Mouse (Mus musculus): ENCODE data around the gene 3110040M04Rik. TPM values are rescaled to one million over a fixed set of nuclear protein-coding genes. Genes with fewer than 3 reads are reported as not detected.
"Not testable (repeated sequence)": the region's sequence is repeated elsewhere in the genome, so short reads cannot be mapped to it uniquely, and the experiment has no call there.

Gene 3110040M04Rik
- not detected for polyA plus RNA-seq (2017; shearing (Covaris generic))

DNA sequence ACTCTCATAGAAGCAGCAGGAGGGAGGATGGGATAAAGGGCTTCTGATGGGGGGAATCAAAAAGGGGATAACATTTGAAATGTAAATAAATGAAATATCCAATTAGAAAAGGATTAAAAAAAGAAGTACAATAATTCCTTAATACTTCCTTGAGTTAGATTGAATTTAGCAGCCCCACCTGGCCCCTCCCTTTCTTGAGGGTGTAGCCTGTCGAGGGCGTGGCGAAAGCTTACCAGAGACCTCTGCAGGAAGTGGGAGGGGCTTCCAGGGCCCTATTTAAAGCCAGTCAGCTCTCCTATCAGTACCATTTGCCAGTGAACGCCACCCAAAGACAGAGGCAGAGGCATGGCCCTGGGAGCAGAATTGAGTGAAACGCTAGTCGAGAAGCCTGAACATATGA lies at the start of gene 3110040M04Rik:
Gene 3110040M04Rik, plus strand, starts transcription at position 304 of the 400 bp plus-strand sequence.
- not testable (repeated sequence) for ATAC-seq

DNA sequence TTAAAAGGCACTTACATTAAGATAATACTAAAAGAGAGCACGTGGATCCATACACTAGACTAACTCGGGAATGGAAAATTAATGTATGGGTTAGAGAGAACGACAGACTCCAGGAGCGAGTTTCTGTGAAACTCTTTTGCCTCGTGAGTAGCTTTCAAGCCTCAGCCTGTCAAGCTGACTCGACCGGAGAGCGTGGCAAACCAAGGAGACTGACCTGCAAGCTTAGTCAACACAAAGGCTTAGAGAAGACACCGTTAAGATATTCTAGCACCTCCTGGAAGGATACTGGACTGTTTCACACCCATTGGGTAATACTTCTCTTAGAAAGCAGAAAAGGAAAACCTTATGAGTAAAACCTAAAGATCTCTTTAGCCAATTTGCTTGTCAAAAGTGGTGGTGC lies 49.8 kb upstream of the 3110040M04Rik start:
- not testable (repeated sequence) for ATAC-seq

DNA sequence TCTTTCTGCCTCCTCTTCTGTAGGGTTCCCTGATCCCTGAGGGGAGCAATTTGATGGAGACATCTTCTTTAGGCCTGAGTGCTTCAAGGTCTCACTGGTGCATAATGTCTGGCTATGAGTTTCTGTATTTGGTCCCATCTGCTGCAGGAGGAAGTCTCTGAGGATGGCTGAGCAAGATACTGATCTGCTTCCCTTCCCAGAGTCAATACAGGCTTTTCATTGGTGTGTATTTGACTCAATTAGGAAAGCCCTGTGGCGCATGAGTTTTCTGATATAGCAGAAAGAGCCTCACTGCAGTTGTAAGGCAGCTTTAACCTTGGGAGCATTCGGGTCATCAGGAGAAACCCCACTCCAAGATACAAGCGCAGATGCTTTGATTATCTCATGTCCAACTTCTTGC lies 47.8 kb upstream of the 3110040M04Rik start:
- no peak for ATAC-seq

DNA sequence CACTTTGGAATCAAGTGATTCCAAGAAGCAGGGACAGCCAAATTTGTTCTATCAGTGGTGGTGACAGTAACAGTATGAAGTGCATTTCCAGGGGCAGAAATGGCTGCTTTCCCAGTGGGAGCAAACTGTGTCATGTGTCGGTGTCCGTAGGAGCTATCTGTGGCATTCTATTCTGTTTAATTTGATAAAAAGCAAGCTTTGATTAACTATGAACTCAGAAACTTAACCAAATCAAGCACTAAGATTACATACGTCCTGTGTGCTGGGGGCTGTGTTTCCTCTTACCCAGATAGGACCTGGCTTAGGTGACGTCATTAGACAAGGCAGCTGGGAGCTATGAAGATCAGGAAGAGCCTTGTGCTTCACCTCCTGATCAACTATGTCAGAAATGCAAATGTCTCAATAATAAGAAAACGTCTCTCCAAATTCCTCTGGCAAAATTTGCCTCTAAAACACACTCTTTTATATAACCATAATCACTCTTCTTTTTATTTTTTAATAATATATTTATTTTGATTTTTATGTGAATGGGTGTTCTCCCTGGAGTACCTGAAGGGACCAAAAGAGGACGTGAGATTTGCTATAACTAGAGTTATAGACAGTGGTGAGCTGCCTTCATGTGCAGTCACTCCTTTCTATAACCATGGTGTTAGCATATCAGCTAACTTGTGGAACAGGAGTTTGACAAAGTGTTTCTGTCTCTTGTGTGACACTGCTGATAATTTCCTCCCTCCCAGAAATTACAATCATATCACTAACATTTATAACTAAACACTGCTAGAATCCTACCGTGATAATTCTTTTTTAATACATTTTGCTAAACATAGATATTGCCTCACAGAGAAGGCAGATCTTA lies 46.9 kb upstream of the 3110040M04Rik start:
- ATAC-seq, result no peak

DNA sequence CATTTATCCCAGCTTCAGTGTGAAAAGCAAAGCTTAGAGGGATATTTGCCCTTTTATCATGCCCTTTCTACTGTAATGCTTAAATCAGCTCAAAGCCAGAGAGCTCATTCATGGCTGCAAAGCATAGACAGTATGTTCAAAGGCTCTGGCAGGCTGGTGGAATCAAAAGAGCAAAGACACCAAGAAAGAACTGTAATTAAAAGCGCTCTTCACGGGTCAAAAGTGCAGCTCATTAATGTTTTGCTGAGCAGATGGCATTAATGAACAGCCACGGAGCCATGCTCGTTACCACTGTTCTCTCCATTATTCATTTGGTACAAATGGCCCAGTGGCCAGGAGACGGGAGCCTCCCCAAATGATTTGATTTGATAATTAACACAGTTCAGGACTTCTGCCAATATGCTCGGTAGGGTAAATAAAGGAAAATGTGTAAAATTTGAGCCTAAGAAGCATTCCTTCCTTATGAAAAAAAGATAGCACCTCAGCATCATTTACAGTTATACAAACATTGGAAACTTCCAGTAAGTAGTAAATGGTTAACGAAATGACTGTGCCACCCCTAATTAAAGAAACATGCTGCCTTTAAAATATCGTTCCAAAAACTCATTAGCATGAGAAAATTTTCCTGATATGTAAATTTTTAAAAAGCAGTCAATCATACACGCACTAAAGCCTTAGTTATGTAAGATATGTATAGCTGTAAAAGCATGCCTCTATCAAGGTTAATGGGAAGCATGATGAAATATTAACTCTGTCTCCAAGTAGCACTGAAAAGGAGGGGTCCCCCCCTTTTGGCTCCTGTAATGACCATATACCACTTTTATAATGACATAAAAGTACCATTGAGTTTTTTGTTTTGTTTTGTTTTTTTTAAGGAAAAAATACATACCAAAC lies 45.7 kb upstream of the 3110040M04Rik start:
- no peak for ATAC-seq

DNA sequence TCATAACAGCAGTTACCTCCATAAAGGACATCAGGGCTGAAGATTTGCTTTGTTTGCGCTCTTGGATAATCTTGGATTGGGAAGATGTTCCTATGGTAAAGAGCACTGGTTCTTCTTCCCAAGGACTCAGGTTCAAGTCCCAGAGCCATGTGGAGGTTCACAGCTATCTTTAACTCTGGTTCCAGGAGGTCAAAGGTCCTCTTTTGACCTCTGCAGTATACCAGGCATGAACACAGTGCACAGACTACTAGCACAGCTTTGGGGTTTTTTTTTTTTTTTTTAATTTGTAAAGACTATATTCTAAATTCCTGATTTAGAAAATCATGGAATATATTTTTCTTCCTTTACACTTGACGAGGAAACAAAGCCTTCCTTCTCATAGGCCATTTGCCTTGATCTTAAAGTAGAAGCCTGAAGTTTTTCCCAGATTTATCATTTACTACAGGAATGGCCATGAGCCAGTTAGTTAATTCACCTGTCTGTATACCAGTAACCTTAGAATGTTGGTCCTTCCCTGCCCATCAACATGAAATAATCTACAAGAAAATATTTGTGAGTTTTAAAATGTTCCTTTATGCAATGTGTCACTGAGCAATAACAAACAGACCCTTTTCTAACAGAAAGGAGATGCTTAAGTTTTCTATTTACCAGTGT lies 44.9 kb upstream of the 3110040M04Rik start:
- ATAC-seq, result no peak

DNA sequence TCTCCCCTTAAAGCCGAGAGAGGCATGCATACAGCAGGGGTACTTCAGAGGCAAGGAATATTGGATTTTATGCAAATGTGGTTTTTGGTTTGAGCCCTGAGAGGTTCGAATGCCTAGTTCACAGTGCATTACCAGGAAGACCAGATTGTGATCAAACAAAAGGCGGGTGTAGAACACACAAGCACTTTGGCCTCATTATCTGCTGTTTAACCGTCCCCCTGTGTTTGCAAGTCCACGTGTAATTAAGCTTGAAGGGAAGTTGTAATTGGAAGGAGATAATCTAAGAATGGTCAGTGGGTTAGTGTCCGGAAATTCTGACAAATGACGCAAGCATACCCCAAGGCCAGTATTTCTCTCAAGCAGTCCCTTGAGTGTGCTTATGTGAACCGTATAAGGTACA lies 37.9 kb upstream of the 3110040M04Rik start:
- ATAC-seq, result no peak

DNA sequence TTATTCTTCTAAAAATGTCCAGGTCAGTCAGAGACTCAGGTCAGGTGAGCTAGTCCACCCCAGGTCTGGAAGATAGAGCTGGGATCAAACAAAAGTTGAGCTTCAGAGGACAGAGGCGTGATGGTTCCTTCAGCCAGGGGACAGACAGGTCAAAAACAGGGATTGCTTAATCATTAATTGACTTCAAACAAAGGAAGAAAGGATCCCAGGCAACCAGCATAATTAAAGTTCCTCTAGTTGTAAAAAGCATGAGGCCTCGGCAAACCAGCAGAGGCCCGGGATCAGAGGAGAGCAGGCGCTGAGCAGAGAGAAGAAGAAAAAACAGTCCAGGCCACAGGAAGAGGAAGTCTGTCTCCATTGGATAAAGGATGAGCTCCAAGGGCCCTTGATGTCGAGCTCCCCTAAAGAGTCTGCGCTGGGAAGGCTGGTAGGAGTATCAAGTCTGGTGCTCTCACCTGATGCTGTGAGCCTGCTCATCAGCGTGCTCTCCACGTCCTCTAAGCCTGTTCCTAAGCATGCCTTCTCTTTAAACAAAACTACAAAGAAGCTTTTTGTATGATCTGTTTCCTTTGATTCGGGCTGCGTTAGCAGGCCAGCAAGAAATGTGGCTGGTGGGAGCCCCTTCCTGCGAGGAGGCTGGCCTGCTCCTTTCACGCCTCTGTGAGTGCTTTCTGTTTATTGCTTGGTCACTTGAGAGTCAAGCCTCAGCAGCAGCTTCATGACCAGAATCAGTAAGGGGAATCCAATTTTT lies 36.4 kb upstream of the 3110040M04Rik start:
- no peak for ATAC-seq

DNA sequence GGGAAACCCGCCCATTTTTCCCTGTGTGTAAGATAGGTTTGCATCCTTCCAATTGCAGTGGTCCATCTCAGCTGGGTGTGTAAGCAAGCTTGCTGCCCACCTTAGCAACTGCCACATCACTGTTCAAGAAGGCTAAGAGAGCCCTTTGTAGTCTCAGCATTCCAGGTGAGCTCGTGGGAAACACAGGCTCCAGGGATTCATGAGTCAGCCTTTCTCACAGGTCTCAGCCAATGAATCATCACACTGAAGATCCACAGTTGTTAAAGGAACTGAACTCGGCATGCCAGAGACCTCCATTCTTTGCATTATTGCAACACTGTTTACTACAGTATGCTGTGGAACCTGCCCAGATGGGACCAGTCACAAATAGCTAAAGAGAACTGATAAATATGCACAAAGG lies 35.3 kb upstream of the 3110040M04Rik start:
- ATAC-seq, result no peak

DNA sequence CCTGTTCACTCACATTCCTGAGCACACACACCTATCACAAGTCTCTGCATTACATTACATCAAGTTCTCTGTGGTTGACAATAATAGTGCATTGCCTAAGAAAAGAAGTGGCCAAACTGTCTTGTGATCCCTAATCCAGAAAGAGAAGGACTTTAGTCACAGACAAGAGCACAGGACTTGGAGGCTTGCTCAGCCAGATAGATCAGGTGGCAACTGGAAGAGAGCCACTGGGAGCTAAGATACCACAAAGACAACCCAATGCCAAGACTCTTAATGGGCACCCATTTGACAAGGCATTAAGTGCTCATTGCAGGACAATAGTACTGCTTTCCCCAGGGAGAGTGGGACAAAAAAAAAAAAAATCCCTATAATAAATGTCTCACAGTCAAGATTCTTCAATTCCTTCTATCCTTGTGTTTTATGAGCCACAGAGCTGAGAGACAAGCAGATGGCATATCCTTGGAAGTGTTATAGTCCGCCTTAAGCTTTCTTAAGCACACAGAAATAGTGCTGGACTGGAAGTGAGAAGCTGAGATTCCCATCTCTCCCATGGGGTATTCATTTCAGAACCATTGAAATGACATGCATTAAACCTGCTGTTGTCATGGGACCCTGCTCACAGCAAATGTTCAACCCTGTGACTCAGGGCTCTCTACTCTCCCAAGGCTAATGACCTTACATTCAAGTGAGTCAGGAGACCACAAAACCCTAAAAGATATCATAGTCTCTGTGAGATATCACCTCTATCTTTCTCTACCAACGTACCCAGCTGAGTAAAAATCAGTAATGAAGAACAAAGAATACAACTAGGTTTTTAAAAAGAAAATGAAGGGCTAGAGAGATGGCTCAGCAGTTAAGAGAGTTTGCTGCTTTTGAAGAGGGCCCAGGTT lies 32.1 kb upstream of the 3110040M04Rik start:
- no peak for ATAC-seq

DNA sequence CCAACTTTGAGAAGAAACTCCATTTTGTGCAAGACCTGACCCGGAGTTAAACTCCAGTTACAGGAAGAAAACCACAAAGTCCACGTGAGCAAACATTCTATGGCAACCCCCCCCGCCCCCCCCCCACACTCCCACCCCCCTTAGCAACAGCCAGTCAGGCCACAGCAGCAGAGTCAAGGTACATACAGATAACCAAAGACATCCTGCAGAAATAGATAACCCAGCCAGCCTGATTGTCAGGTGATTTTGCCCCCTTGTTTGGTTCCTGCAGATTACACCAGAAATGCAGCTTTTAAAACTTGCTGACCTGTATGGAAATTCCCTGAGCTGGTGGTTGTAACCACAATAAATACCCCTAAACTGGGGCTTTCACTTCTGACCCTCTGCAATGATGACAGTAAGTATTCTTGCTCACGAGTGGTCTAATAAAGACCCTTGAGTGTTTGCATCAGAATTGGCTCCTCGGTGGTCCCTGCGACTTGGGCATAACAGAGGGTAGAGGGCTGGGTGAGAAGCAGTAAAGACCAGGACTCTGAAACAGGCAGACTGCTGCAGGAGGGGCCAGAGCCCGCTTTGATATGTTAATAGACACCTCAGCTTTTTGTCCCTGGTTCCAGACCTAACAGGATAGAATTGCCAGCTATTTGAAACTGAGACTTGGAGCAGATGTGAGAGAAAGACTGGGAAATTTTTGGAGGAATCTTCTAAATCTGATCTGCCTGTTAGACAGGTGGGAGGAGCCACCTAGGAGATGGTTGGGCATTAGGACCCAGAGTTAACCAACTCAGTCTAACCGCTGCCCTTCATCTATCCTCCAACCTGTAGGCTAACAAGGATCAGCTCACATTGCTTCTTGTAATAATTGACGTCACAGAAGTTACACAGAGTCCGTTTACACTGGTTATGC lies 26.6 kb upstream of the 3110040M04Rik start:
- peak; percentile 95 for ATAC-seq

DNA sequence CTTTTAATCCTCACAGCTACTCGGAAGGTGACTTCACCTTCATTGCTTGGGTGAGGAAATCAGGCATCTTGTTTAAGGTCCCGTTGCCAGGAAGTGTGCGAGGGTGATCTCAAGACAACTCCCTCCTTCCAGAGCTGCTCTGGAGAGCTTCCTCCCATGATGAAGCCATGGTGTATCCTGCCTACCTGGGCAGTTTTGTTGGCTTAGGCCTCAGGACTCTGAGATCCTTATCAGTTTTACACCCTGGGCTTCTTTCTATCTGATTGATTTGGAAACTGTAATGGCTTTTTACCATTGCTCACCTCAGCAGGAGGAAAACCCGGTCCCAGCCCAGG lies 26.0 kb upstream of the 3110040M04Rik start:
- no peak for ATAC-seq

DNA sequence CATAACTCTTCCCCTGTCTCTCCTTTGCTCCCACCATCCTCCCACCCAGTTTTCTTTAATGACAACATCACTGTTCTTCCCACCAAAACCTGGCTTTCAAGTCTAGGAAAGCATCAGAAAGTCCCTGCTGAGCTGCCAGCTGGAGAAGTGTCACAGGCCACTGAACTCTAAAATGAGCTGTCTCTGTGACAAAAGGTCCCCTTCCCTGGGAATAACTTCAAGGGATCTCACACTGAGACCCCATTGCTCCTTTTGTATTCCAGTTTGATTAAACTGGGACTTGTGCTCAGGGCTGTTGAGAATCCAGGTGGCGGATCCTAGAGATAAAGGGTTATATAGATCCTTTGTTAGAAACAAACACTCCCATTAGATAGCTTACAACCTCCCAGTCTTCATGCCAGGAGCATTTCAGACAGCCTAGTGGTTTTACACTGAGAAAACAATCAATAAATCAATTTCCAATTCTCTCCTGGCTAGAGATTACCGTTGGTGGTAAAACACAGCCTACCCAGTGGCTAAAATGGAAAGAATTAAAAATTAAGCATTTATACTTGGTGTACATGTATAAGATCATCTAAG lies 25.3 kb upstream of the 3110040M04Rik start:
- no peak for ATAC-seq

DNA sequence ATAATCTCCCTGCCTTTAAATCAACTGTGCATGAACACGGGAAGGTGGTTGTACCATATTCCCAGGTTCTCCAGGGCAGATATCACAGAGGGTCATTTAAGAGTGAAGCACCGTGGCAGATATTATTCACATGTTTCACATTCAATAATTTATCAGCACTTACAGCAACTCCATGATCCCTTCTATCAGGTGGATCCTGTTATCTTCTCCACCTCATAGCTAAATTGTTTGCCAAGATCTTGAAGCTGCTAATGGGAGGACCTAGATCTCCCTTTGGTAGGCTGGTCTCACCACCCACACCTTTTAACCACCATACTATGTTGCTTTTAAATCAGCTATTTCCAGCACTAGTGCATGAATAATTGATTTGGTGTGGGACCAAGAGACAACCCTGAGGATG lies 23.8 kb upstream of the 3110040M04Rik start:
- ATAC-seq, result no peak

DNA sequence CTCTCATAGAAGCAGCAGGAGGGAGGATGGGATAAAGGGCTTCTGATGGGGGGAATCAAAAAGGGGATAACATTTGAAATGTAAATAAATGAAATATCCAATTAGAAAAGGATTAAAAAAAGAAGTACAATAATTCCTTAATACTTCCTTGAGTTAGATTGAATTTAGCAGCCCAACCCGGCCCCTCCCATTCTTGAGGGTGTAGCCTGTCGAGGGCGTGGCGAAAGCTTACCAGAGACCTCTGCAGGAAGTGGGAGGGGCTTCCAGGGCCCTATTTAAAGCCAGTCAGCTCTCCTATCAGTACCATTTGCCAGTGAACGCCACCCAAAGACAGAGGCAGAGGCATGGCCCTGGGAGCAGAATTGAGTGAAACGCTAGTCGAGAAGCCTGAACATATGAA lies 21.7 kb upstream of the 3110040M04Rik start, which contains the start of gene Gm47985:
Gene Gm47985, plus strand, starts transcription at position 272 of the 400 bp plus-strand sequence.
- not testable (repeated sequence) for ATAC-seq

DNA sequence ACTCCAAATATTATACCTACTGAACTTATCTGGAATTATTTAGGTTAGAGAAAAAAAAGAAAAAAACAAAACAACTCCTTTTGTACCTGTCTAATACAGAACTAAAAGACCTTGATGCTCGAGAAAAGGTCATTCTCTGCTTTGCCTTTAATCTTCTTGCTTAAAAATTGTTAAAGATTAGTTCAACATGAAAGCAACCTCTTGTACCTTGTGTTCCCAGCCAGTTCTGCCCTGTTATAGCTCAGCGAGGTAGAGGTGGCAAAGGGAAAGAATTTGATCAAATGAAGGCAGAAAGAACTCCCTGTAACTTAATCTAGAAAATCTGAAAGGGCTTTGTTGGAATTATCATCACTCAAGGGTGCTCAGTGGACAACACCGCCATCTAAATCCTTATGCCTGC lies 17.7 kb upstream of the 3110040M04Rik start:
- not testable (repeated sequence) for ATAC-seq

DNA sequence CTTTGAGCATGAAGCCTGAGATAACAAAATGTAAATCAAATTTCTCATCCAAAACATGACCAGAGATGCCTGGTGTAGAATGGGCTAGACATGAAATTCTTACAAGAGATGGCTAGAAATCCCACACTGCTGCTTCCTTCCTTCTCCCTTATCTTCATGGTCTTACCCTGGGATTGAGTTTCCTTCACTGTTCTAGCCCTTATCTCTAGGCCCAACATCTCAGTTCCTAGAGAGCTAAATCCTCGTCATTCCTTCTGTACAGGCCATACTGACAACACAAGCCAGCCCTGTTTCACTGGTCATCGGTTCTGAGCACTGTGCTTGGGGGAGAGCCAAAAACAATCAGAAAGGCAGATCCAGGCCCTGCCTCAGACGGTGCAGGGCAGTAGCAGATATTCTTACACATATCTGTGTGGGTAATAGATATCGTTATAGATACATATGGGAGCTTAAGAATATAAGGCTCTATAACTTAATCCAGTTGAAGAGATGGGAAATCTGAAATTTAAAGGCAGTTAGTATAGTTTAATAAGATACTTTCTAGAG lies 17.0 kb upstream of the 3110040M04Rik start:
- ATAC-seq, result not testable (repeated sequence)

DNA sequence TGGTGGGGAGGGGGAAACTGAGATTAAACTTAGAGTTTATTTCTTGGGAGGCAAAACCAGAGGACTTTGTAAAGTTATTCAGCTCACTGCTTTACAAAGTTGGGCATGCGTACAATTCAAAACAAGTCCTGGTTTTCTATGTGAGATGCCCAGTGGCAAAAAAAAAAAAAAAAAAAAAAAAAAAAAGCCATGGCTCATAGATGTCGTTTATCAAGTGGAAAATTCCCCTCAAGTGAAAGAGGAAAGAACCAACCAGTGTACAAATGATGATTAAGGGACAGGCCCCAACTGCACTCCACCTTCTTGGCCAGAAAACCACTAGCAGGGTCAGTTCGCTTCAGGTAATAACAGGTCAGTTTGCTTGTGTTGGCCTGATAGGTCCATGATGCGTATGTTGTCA lies 15.5 kb upstream of the 3110040M04Rik start:
- no peak for ATAC-seq

DNA sequence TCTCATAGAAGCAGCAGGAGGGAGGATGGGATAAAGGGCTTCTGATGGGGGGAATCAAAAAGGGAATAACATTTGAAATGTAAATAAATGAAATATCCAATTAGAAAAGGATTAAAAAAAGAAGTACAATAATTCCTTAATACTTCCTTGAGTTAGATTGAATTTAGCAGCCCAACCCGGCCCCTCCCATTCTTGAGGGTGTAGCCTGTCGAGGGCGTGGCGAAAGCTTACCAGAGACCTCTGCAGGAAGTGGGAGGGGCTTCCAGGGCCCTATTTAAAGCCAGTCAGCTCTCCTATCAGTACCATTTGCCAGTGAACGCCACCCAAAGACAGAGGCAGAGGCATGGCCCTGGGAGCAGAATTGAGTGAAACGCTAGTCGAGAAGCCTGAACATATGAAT lies 11.8 kb upstream of the 3110040M04Rik start, which contains the start of gene Gm8947:
Gene Gm8947, plus strand, starts transcription at position 302 of the 400 bp plus-strand sequence.
- not testable (repeated sequence) for ATAC-seq

Measured in CD4-positive, CD25-positive, alpha-beta regulatory T cell, adult 4 months (primary cell).